Mouse (Mus musculus): ENCODE measurements around the gene Dnah1.

Gene Dnah1

GRCm38 (mm10) chr14:31233070-31233995 is 90.4 kb downstream of the Dnah1 start:
- DNase-seq = peak; percentile 57

GRCm38 (mm10) chr14:31232404-31233069 is 91.2 kb downstream of the Dnah1 start:
- DNase-seq = no peak

GRCm38 (mm10) chr14:31230442-31230841 is 93.3 kb downstream of the Dnah1 start:
- DNase-seq = no peak

- peak; percentile 51 for DNase-seq
Measured at GRCm38 (mm10) chr14:31228234-31228633, 95.5 kb downstream of the Dnah1 start.

GRCm38 (mm10) chr14:31226978-31227377 is 96.7 kb downstream of the Dnah1 start:
- DNase-seq = peak; percentile 23

GRCm38 (mm10) chr14:31217666-31218065 is 106.0 kb downstream of the Dnah1 start, which contains the start of gene Sema3g:
TSS of gene Sema3g (plus strand) at chr14:31217860.
- DNase-seq = peak; percentile 85

- no peak for DNase-seq
Measured at GRCm38 (mm10) chr14:31216846-31217245, 106.8 kb downstream of the Dnah1 start, which contains the start of gene Nisch. TSS of gene Nisch (minus strand) at chr14:31216946.

GRCm38 (mm10) chr14:31215157-31216002 is 108.3 kb downstream of the Dnah1 start:
- DNase-seq = peak; percentile 82

- no peak for DNase-seq
Measured at GRCm38 (mm10) chr14:31214684-31215083, 109.0 kb downstream of the Dnah1 start.

- no peak for DNase-seq
Measured at GRCm38 (mm10) chr14:31213868-31214267, 109.8 kb downstream of the Dnah1 start.

- DNase-seq = no peak
Measured at GRCm38 (mm10) chr14:31212499-31212898, 111.2 kb downstream of the Dnah1 start.

GRCm38 (mm10) chr14:31211854-31212253 is 111.8 kb downstream of the Dnah1 start:
- DNase-seq = no peak

Measured in kidney, adult 9 months (tissue).